In genomic region chr6:34337799-34338198, GRCm38 (mm10) we compare ENCODE assay signal across 18 mouse cellular contexts.
"Had no signal": no experiment of that assay in that cellular context is flagged by ENCODE, and none has a peak within 500 bp of the region (broad histone marks: within the 10 kb centered on the region; RNA-seq: fewer than 3 reads in every experiment).

No protein-coding gene starts in this region.

- H3K27me3 ChIP-seq: lung, embryonic 15.5 days; midbrain, embryonic 13.5 days; midbrain, embryonic 15.5 days; neural tube, embryonic 12.5 days; stomach, embryonic 15.5 days had no signal

- DNase-seq: liver, postnatal 0 days; lung, adult 2 months; lung, postnatal 14 days; lung, postnatal 36 days; right cerebral cortex, postnatal 14 days; thymus, adult 18-20 months; thymus, postnatal 25 days; thymus, postnatal 4 days had no signal

- H3K4me2 ChIP-seq: lung, embryonic 15.5 days; midbrain, embryonic 11.5 days; midbrain, embryonic 13.5 days; midbrain, embryonic 15.5 days; neural tube, embryonic 12.5 days; stomach, embryonic 15.5 days had no signal

- H3K36me3 ChIP-seq: lung, embryonic 15.5 days; midbrain, embryonic 13.5 days; midbrain, embryonic 15.5 days; neural tube, embryonic 12.5 days; stomach, embryonic 15.5 days had no signal

- H3K27ac ChIP-seq: lung, embryonic 15.5 days; macrophage; midbrain, embryonic 13.5 days; midbrain, embryonic 15.5 days; neural tube, embryonic 12.5 days; stomach, embryonic 15.5 days; stomach, postnatal 0 days had no signal

- ATAC-seq: liver, postnatal 0 days; lung, postnatal 0 days; midbrain, embryonic 13.5 days; midbrain, embryonic 15.5 days had no signal

- H3K4me1 ChIP-seq: lung, embryonic 15.5 days; midbrain, embryonic 13.5 days; midbrain, embryonic 15.5 days; neural tube, embryonic 12.5 days; stomach, embryonic 15.5 days had no signal

- H3K4me3 ChIP-seq: lung, embryonic 15.5 days; megakaryocyte, embryonic 14.5 days; midbrain, embryonic 13.5 days; midbrain, embryonic 15.5 days; neural tube, embryonic 12.5 days; stomach, embryonic 15.5 days had no signal

- H3K9me3 ChIP-seq: lung, embryonic 15.5 days; midbrain, embryonic 13.5 days; midbrain, embryonic 15.5 days; neural tube, embryonic 12.5 days; stomach, embryonic 15.5 days had no signal

- H3K9ac ChIP-seq: liver, postnatal 0 days; lung, embryonic 15.5 days; midbrain, embryonic 13.5 days; midbrain, embryonic 15.5 days; neural tube, embryonic 12.5 days; stomach, embryonic 15.5 days had no signal
